Mouse (Mus musculus) heart, adult 2 months (tissue): ENCODE results near the gene Yars. TPM values are rescaled to one million over a fixed set of nuclear protein-coding genes. Genes with fewer than 3 reads are reported as not detected.

Experiments used
- DNase-seq, 2 experiments: peaks; one replicate each; pipeline ENCODE4 v3.0.0; 2021
- H3K27ac ChIP-seq: fragments of 200-600 bp; 2 replicates; pipeline ENCODE4 v1.8.1; 2022
- H3K27me3 ChIP-seq: fragments of 200-500 bp; 2 replicates; pipeline ENCODE4 v1.6.1; 2012; ENCODE audit warnings: mild to moderate bottlenecking, low read length, inconsistent platforms, mixed read lengths; ENCODE audit not compliant: control insufficient read depth, insufficient read depth
- H3K36me3 ChIP-seq: fragments of 200-500 bp; 2 replicates; pipeline ENCODE4 v1.6.1; 2012; ENCODE audit warnings: low read length, inconsistent platforms; ENCODE audit not compliant: control insufficient read depth, insufficient read depth
- H3K4me1 ChIP-seq: fragments of 200-500 bp; 2 replicates; pipeline ENCODE4 v1.6.1; 2011; ENCODE audit warnings: low read length; ENCODE audit not compliant: control insufficient read depth, insufficient read depth
- H3K4me3 ChIP-seq: fragments of 200-600 bp; 2 replicates; pipeline ENCODE4 v1.8.1; 2022
- H3K79me2 ChIP-seq: fragments of 200-500 bp; replicated peaks from 2 replicates; pipeline ENCODE4 v1.6.1; 2012; ENCODE audit warnings: mild to moderate bottlenecking, inconsistent platforms, low read length, moderate library complexity, mixed read lengths; ENCODE audit not compliant: control insufficient read depth, insufficient read depth
- H3K9ac ChIP-seq: fragments of 200-500 bp; 2 replicates; pipeline ENCODE4 v1.6.1; 2012; ENCODE audit warnings: low read depth, mild to moderate bottlenecking, control low read depth, inconsistent platforms, low read length, mixed read lengths
- CTCF ChIP-seq: fragments of 200-600 bp; IDR thresholded peaks from 2 replicates; pipeline ENCODE4 v1.8.1; 2022; ENCODE audit warnings: antibody characterized with exemption, mild to moderate bottlenecking, moderate library complexity
- EP300 ChIP-seq: fragments of 200-500 bp; IDR thresholded peaks from 2 replicates; pipeline ENCODE4 v1.6.1; 2011; ENCODE audit warnings: low read depth, low read length, control low read depth; ENCODE audit not compliant: insufficient read depth
- POLR2A ChIP-seq: fragments of 200-500 bp; IDR thresholded peaks from 2 replicates; pipeline ENCODE4 v1.6.1; 2011; ENCODE audit warnings: mild to moderate bottlenecking, low read depth, low read length, control low read depth; ENCODE audit not compliant: insufficient read depth
- WGBS: fragments of 180-500 bp; shearing (Covaris S2); methylation state at CpG from one replicate; pipeline ENCODE4 v1.1.7; 2018; 5-methylcytosine and 5-hydroxymethylcytosine counted together
- intact Hi-C: fragments of 180-260 bp; cut with DNase I; formaldehyde crosslinking; loops from one replicate; pipeline ENCODE4 v1.15.1; 2025
- polyA plus RNA-seq: library from polyadenylated mRNA; depleted of rRNA; stranded (reverse); fragments of >200 nt; gene quantifications from 2 replicates; pipeline ENCODE4 v1.2.3, GENCODE M21; 2012
- total RNA-seq, 2 experiments: library from RNA; stranded (reverse); gene quantifications; 2 replicates each; pipeline ENCODE4 v1.2.3; 2021

The Yars gene
- total and polyA plus RNA-seq, 3 experiments: 10.4 to 29.7 (median 26.3) TPM

DNA sequence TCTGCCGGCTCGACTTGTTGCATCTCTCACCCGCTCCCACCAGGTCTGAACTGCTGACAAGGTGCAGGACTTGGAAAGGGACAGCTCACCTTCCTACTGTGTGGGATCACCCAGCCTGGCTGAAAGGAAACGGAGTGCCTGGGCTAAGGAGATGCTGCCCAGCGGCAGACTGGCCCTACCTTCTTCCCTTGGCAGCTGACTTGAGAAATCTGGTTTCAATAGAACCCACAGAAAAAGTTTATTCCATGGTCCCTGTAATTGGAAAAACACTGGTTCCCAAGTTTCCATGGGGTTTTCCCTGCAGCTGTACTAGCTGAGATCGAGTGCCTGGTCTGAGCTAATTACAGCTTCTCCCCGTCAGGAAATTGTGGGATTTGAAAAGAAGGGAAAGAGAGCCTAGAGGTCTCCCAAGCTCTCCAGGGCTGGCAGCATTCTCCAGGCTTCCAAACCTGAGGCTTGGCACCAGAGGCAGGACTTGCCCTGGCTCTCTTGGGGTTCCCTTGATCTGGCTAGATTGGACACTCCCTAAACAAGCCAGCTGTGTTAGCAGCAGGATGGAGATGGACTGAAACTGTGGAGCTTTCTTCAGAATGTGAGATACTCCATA is 29.1 kb downstream of the Yars start:
- no peak overlapping the region for H3K9ac ChIP-seq
- WGBS: 71% methylated on average over 7 of the region's 7 CpGs
- peaks cover 1% of the 10 kb centered on the region; the same call in 1 of the 2 replicates for H3K27me3 ChIP-seq

GRCm38 (mm10) chr4:129219198-129219597 is 29.6 kb downstream of the Yars start:
- DNase-seq: no peak
- TF ChIP-seq POLR2A: no peak
- TF ChIP-seq EP300: no peak
- Histone ChIP-seq H3K27ac (no peak overlapping the region), H3K4me3 (no peak overlapping the region), H3K36me3 (no peaks in the 10 kb centered on the region), H3K27me3 (peaks cover 5% of the 10 kb centered on the region), H3K4me1 (no peaks in the 10 kb centered on the region), H3K9ac (no peak overlapping the region), H3K79me2 (no peaks in the 10 kb centered on the region)
- intact Hi-C loops: no loop called here
- WGBS: 90% methylated on average over 10 of the region's 10 CpGs

More for the DNA sequence above, 29.1 kb downstream of the Yars start:
- TF ChIP-seq CTCF: no peak
- TF ChIP-seq EP300: no peak
- TF ChIP-seq POLR2A: no peak
- Histone ChIP-seq H3K4me3 (no peak overlapping the region), H3K4me1 (no peaks in the 10 kb centered on the region), H3K79me2 (no peaks in the 10 kb centered on the region), H3K27ac (no peak overlapping the region), H3K36me3 (no peaks in the 10 kb centered on the region)
- intact Hi-C loops: no loop called here
- DNase-seq: no peak

DNA sequence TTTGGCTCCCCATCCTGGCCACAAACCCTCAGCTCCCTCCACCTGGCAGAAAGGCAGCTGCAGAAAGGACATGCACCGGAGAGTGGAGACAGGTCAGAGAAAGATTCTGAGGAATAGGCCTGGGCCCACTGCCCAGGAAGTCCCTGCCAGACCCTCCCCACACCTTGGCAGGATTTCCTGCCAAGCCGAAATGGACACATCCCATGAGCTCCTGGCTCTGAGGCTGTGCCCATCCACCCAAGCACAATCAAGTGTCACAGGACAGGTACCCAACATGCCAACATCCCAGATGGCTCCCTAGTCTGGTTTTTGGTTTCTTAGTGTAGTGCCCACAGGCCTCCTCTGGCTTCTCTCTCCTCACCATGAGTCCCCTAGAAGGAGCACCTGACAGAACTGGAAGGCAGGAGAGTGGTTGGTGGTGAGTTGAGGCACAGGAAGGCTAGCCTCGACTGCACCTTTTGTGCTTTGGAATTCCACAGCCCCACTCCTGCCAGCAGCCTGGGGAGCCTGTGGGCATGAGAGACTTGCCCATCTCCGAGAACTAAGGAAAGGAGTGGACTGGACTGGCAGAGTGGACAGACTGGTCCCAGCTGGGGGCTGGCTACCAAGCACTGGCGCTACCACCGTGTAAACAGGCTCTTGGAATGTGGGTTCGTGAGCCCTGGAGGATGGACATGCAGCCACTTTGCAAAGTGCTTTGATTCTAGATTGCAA is 31.0 kb downstream of the Yars start:
- Histone ChIP-seq H3K27ac (no peak overlapping the region), H3K4me3 (no peak overlapping the region), H3K27me3 (peaks cover 6% of the 10 kb centered on the region), H3K36me3 (no peaks in the 10 kb centered on the region), H3K9ac (no peak overlapping the region), H3K79me2 (no peaks in the 10 kb centered on the region), H3K4me1 (no peaks in the 10 kb centered on the region)
- 77% methylated on average over 7 of the region's 7 CpGs for WGBS
- DNase-seq: no peak
- TF ChIP-seq EP300: no peak
- TF ChIP-seq CTCF: no peak
- no peak for TF ChIP-seq POLR2A
- intact Hi-C loops: no loop called here

- intact Hi-C loops: no loop called here
These were observed 31.8 kb downstream of the Yars start for GRCm38 (mm10) chr4:129221097-129222010.

GRCm38 (mm10) chr4:129222019-129222925 is 32.7 kb downstream of the Yars start:
- intact Hi-C loops: no loop called here
- no peaks in the 10 kb centered on the region for H3K79me2 ChIP-seq
- no peaks in the 10 kb centered on the region for H3K4me1 ChIP-seq
- TF ChIP-seq EP300 (no peak), CTCF (no peak), POLR2A (no peak)
- DNase-seq: peak; percentile 62
- H3K9ac ChIP-seq: no peak overlapping the region
- H3K27me3 ChIP-seq: peaks cover 6% of the 10 kb centered on the region
- no peak overlapping the region for H3K27ac ChIP-seq
- WGBS: 59% methylated on average over 31 of the region's 31 CpGs
- no peak overlapping the region for H3K4me3 ChIP-seq
- no peaks in the 10 kb centered on the region for H3K36me3 ChIP-seq

More at GRCm38 (mm10) chr4:129221097-129222010, 31.8 kb downstream of the Yars start:
- whole genome bisulfite sequencing: 76% methylated on average over 23 of the region's 23 CpGs
- no peak for DNase-seq
- no peak overlapping the region for H3K9ac ChIP-seq
- H3K4me3 ChIP-seq: no peak overlapping the region
- H3K79me2 ChIP-seq: no peaks in the 10 kb centered on the region
- H3K27ac ChIP-seq: no peak overlapping the region
- TF ChIP-seq CTCF (no peak), POLR2A (no peak), EP300 (no peak)
- H3K36me3 ChIP-seq: no peaks in the 10 kb centered on the region
- H3K27me3 ChIP-seq: peaks cover 6% of the 10 kb centered on the region
- no peaks in the 10 kb centered on the region for H3K4me1 ChIP-seq
